ENCODE assay signal across 16 mouse cellular contexts in genomic region chr14:99364007-99364784, GRCm38 (mm10).
"Had no signal": no experiment of that assay in that cellular context is flagged by ENCODE, and none has a peak within 500 bp of the region (broad histone marks: within the 10 kb centered on the region; RNA-seq: fewer than 3 reads in every experiment).

No protein-coding gene starts in this region.

- H3K27ac ChIP-seq: hindbrain, postnatal 0 days; kidney, postnatal 0 days; limb, embryonic 12.5 days; liver, embryonic 15.5 days; macrophage; midbrain, embryonic 12.5 days had no signal

- H3K9ac ChIP-seq: limb, embryonic 12.5 days; liver, embryonic 15.5 days; midbrain, embryonic 12.5 days had no signal

- H3K36me3 ChIP-seq: limb, embryonic 12.5 days; liver, embryonic 15.5 days; midbrain, embryonic 12.5 days had no signal

- DNase-seq: kidney, adult 11 months; kidney, adult 9 months; kidney, postnatal 36 days; layer of hippocampus, adult 9-11 months; layer of hippocampus, postnatal 36 days; liver; right cerebral cortex, postnatal 25 days; thymus, postnatal 4 days had no signal

- H3K27me3 ChIP-seq: limb, embryonic 12.5 days; liver, embryonic 15.5 days had no signal

- H3K4me2 ChIP-seq: limb, embryonic 12.5 days; liver, embryonic 15.5 days; midbrain, embryonic 12.5 days had no signal

- H3K4me3 ChIP-seq: limb, embryonic 12.5 days; liver, embryonic 15.5 days; megakaryocyte, embryonic 14.5 days; midbrain, embryonic 12.5 days had no signal

- H3K9me3 ChIP-seq: limb, embryonic 12.5 days; liver, embryonic 15.5 days; midbrain, embryonic 12.5 days had no signal

- H3K4me1 ChIP-seq: limb, embryonic 12.5 days; liver, embryonic 15.5 days; megakaryocyte, embryonic 14.5 days had no signal

- ATAC-seq: hindbrain, postnatal 0 days; lung, postnatal 0 days had no signal
